Mouse (Mus musculus) ES-E14 (cell line): ENCODE data around the gene Ski.

Source experiments
- CHD2 ChIP-seq: IDR thresholded peaks from 2 replicates; pipeline ENCODE4 v1.6.1; 2014; ENCODE audit warnings: mild to moderate bottlenecking, low read depth, low read length, inconsistent platforms
- MAFK ChIP-seq: IDR thresholded peaks from 2 replicates; pipeline ENCODE4 v1.6.1; 2014; ENCODE audit warnings: mild to moderate bottlenecking, low read depth, low read length, inconsistent platforms; ENCODE audit not compliant: insufficient read depth
- ZC3H11A ChIP-seq: IDR thresholded peaks from 2 replicates; pipeline ENCODE4 v1.6.1; 2012; ENCODE audit warnings: low read depth, mild to moderate bottlenecking, inconsistent platforms, low read length, borderline replicate concordance
- ZNF384 ChIP-seq: IDR thresholded peaks from 2 replicates; pipeline ENCODE4 v1.6.1; 2012; ENCODE audit warnings: low read depth, low read length, inconsistent platforms

- no peak for TF ChIP-seq CHD2
- no peak for TF ChIP-seq ZNF384
- TF ChIP-seq ZC3H11A = no peak
- TF ChIP-seq MAFK = no peak
These were observed 58.7 kb downstream of the Ski start for GRCm38 (mm10) chr4:155163685-155164084.
